Mouse (Mus musculus): ENCODE measurements at regions not wholly inside any gene's neighbourhood (a gene's known extent, or its start where the extent isn't known, plus 50 kb on each side); places are given as distances from the start of the nearest gene placed in this dataset.
"Not testable (repeated sequence)": the region's sequence is repeated elsewhere in the genome, so short reads cannot be mapped to it uniquely, and the experiment has no call there.

- DNase-seq (ENCODE audit: low spot score in 2 of 2) = no peak
These were observed 134.4 kb downstream of the Tcp10c start for GRCm38 (mm10) chr17:13488608-13489324.

GRCm38 (mm10) chr17:13492239-13492638 is 137.9 kb downstream of the Tcp10c start:
- not testable (repeated sequence) for DNase-seq (ENCODE audit: low spot score in 2 of 2)

GRCm38 (mm10) chr17:13492649-13493277 is 138.4 kb downstream of the Tcp10c start:
- not testable (repeated sequence) for DNase-seq (ENCODE audit: low spot score in 2 of 2)

GRCm38 (mm10) chr17:13493866-13494265 is 139.5 kb downstream of the Tcp10c start:
- not testable (repeated sequence) for DNase-seq (ENCODE audit: low spot score in 2 of 2)

- not testable (repeated sequence) for DNase-seq (ENCODE audit: low spot score in 2 of 2)
These were observed 140.1 kb downstream of the Tcp10c start for GRCm38 (mm10) chr17:13494475-13494874.

GRCm38 (mm10) chr17:13504365-13504764 is 150.0 kb downstream of the Tcp10c start:
- DNase-seq (ENCODE audit: low spot score in 2 of 2) = not testable (repeated sequence)

- not testable (repeated sequence) for DNase-seq (ENCODE audit: low spot score in 2 of 2)
These were observed 150.5 kb downstream of the Tcp10c start for GRCm38 (mm10) chr17:13504827-13505268.

GRCm38 (mm10) chr17:13507397-13508063 is 153.2 kb downstream of the Tcp10c start:
- DNase-seq (ENCODE audit: low spot score in 2 of 2) = not testable (repeated sequence)

GRCm38 (mm10) chr17:13519409-13520201 is 165.2 kb downstream of the Tcp10c start:
- not testable (repeated sequence) for DNase-seq (ENCODE audit: low spot score in 2 of 2)

GRCm38 (mm10) chr17:13532579-13532978 is 178.2 kb downstream of the Tcp10c start:
- not testable (repeated sequence) for DNase-seq (ENCODE audit: low spot score in 2 of 2)

- no peak for DNase-seq (ENCODE audit: low spot score in 2 of 2)
These were observed 186.3 kb downstream of the Tcp10c start for GRCm38 (mm10) chr17:13540446-13541241.

- no peak for DNase-seq (ENCODE audit: low spot score in 2 of 2)
These were observed 186.9 kb downstream of the Tcp10c start for GRCm38 (mm10) chr17:13541249-13541648.

- DNase-seq (ENCODE audit: low spot score in 2 of 2) = no peak
These were observed 187.9 kb downstream of the Tcp10c start for GRCm38 (mm10) chr17:13542261-13542660.

GRCm38 (mm10) chr17:13542856-13543255 is 188.5 kb downstream of the Tcp10c start:
- no peak for DNase-seq (ENCODE audit: low spot score in 2 of 2)

GRCm38 (mm10) chr17:13544036-13544795 is 189.8 kb downstream of the Tcp10c start:
- DNase-seq (ENCODE audit: low spot score in 2 of 2) = no peak

GRCm38 (mm10) chr17:13546249-13546648 is 191.9 kb downstream of the Tcp10c start:
- DNase-seq (ENCODE audit: low spot score in 2 of 2) = no peak

- peak in 1 of 2 experiments; percentile 48 for DNase-seq (ENCODE audit: low spot score in 2 of 2)
These were observed 192.3 kb downstream of the Tcp10c start for GRCm38 (mm10) chr17:13546669-13547085.

- no peak for DNase-seq (ENCODE audit: low spot score in 2 of 2)
These were observed 193.4 kb downstream of the Tcp10c start for GRCm38 (mm10) chr17:13547657-13548360.
